Mouse (Mus musculus) thymus, adult 2 months (tissue): ENCODE measurements at regions not wholly inside any gene's neighbourhood (a gene's known extent, or its start where the extent isn't known, plus 50 kb on each side); places are given as distances from the start of the nearest gene placed in this dataset.

ENCODE experiments used
- CTCF ChIP-seq: fragments of 200-500 bp; IDR thresholded peaks from 2 replicates; pipeline ENCODE4 v1.5.1; 2012; ENCODE audit warnings: mild to moderate bottlenecking, control low read depth, low read length, moderate library complexity, borderline replicate concordance; ENCODE audit not compliant: control insufficient read depth, poor library complexity, insufficient read depth; ENCODE audit errors: extremely low read depth
- POLR2A ChIP-seq: fragments of 200-500 bp; IDR thresholded peaks from 2 replicates; pipeline ENCODE4 v1.6.1; 2012; ENCODE audit warnings: mild to moderate bottlenecking, low read length, control low read depth, moderate library complexity; ENCODE audit not compliant: control insufficient read depth, poor library complexity, insufficient read depth; ENCODE audit errors: extremely low read depth

DNA sequence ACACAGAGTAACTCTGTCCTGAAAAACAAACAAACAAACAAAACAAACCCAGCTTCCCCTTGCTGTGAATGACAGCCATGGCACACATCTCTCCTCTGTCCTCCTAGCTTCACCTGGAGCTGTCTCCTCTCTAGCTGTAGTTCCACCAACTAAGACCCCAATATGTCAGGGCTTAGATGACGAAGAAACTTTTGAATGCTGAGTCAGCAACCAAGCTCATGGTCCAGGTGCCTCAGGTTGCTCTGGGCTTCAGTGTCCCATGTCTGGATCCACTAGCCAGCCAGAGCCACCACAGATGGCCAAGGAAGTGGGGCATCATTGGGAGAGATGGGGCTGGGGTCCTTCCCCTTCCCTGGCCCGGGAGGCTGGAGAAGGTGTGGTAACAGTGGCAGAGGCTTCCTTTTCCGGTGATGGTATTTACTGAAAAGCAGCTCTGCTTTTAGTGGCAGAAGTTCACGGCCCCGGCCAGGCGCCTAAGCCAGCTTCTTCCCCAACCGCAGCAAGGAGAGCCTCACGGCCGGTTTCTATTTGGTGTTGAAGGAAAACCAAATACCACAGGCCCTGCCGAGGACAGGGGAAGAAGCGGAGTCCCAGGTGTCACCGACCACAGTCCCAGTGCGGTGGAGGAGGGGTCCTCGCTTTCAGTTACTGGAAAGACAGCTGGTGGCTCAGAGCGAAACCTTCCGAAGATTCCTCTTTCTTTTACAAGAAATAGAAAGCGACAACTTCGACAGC is 115.0 kb upstream of the Tmem189 start:
- no peak for TF ChIP-seq CTCF
- TF ChIP-seq POLR2A: no peak; the same call in 1 of the 2 replicates
